Mouse (Mus musculus): ENCODE data around the gene Ltb4r1. TPM values are rescaled to one million over a fixed set of nuclear protein-coding genes. Genes with fewer than 3 reads are reported as not detected.
"Not testable (repeated sequence)": the region's sequence is repeated elsewhere in the genome, so short reads cannot be mapped to it uniquely, and the experiment has no call there.

Gene Ltb4r1
- polyA plus RNA-seq, 1 experiment, result 1.0 TPM

DNA sequence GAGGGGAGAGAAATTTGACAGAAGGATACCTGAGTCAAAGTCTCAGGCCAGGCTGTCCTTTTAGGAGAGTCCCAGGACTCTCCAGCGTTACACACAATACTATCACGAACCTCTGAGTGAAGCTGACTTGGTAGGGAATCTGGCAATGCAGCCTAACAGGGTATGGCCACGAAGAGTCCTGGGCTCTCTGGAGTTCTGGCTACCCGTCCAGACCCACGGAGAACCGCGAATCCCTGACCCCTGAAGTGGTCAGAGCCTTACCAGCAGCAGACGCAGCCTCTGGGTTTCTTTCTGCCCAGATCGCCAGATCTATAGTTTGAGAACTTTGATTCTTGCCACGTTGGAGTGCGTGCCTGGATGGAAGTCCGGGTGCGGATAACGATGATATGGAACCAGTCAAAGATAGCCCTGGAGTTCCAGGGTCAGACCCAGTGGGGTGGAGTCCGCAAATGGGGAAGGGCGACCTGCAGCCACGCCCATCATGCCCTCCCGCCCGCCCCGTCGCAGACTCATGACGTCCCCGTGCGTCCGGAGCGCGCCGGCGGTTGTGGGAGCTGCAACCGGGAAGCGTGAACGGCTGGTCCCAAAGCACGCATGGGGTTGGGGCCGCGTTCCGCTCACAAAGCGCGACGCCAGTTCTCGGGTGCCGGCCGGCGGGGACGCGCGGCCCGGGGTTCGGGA is 20.4 kb upstream of the Ltb4r1 start, which contains the start of the genes Dhrs1 and Nop9:
TSS of gene Dhrs1 (minus strand) at position 511 of the 681 bp plus-strand sequence.
TSS of gene Nop9 (plus strand) at position 514 of the 681 bp plus-strand sequence.
- peak within 1 kb of the TSS; percentile 76 for H3K4me3 ChIP-seq (ENCODE audit: insufficient read depth, low read length)
- TF ChIP-seq POLR2A (IDR thresholded peaks at IDR 0.05; ENCODE audit: low read depth, low read length), result peak; percentile 93
- TF ChIP-seq CTCF (IDR thresholded peaks at IDR 0.05; ENCODE audit: borderline replicate concordance, insufficient read depth, low read length), result no peak
- no peak within 1 kb of the TSS for H3K27ac ChIP-seq (ENCODE audit: insufficient read depth, low read length)
- H3K4me1 ChIP-seq (ENCODE audit: control insufficient read depth, insufficient read depth, low read length), result no peaks in the 10 kb centered on the region; the same call in 1 of the 2 replicates

DNA sequence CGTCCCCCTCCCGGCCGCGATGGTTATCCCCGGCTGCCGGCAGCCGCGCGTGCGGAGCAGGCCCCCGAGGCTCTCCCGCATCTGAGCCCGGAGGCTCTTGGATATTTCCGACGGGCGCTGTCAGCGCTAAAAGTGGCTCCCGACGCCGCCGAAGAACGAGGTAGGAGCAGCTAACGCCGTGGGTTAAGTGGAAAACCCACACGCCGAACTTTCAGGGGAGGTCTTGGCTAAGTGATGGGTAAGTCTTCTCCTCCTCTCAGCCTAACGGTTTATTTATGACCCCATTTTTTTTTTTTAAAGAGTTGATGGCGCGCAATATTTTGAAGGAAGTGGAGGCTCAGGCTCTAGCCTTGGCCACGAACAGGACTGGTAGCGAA is 19.9 kb upstream of the Ltb4r1 start:
- TF ChIP-seq POLR2A (IDR thresholded peaks at IDR 0.05; ENCODE audit: low read depth, low read length), result no peak
- no peak for TF ChIP-seq CTCF (IDR thresholded peaks at IDR 0.05; ENCODE audit: borderline replicate concordance, insufficient read depth, low read length)
- Histone ChIP-seq H3K27ac (ENCODE audit: insufficient read depth, low read length) (no peak overlapping the region), H3K4me1 (ENCODE audit: control insufficient read depth, insufficient read depth, low read length) (no peaks in the 10 kb centered on the region; the same call in 1 of the 2 replicates), H3K4me3 (ENCODE audit: insufficient read depth, low read length) (peak overlapping the region; percentile 76)

DNA sequence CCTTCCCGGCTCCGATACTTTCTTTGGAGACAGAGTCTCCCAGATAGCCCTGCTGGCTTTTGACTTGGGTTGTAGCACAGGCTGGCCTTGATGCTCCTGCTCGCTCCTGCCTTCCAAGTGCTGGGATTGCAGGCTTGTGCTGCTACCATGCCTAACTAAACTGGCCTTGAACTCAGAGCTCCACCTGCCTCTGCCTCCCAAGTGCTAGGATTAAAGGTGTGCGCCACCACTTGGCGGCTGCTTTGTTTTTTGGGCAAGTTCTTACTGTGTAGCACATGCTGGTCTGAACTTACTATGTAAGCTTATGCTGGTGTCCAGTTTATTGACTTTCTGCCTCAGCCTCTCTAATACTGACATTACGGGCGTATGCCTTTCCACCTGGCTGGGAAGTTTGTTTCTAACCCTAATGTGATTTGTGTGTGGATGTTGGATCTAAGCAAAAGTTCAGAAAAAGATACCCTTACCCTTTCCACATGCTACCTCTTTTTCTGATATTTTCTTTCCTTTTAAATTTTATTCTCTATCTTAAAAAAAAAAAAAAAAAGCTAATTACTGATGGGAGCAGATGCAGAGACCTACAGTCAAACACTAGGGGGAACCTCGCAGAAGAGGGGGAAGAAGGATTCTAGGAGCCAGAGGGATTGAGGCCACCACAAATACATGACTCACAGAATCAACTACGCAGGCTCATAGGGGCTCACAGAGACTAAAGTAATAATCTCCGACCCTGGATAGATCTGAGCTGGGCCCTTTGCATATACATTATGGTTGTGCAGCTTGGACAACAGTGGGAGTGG is 18.5 kb upstream of the Ltb4r1 start:
- no peaks in the 10 kb centered on the region; the same call in 1 of the 2 replicates for H3K4me1 ChIP-seq (ENCODE audit: control insufficient read depth, insufficient read depth, low read length)
- H3K27ac ChIP-seq (ENCODE audit: insufficient read depth, low read length), result no peak overlapping the region
- peak overlapping the region; percentile 76 for H3K4me3 ChIP-seq (ENCODE audit: insufficient read depth, low read length)
- TF ChIP-seq CTCF (IDR thresholded peaks at IDR 0.05; ENCODE audit: borderline replicate concordance, insufficient read depth, low read length) (no peak), POLR2A (IDR thresholded peaks at IDR 0.05; ENCODE audit: low read depth, low read length) (no peak)

DNA sequence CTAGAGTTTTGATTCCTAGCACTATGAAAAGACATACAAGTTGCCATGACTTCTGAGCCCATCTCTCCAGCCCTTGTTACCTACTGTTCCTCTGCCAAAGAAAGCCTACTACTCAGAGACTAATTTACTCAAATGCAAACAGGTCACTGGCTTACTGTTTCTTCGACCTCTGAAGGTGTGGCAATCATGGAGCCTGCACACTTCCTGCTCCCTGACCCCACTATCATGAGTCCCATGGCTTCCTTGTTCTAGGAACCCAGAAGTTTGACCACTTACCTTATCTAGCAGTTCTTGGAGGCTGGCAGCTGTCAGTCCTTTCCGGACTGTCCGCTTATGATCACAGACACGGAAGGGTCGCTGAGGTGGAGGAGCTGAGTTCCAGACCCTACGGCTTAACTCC is 8.2 kb upstream of the Ltb4r1 start:
- Histone ChIP-seq H3K4me1 (ENCODE audit: control insufficient read depth, insufficient read depth, low read length) (no peaks in the 10 kb centered on the region), H3K4me3 (ENCODE audit: insufficient read depth, low read length) (no peak overlapping the region), H3K27ac (ENCODE audit: insufficient read depth, low read length) (no peak overlapping the region)
- TF ChIP-seq CTCF (IDR thresholded peaks at IDR 0.05; ENCODE audit: borderline replicate concordance, insufficient read depth, low read length), result no peak
- no peak for TF ChIP-seq POLR2A (IDR thresholded peaks at IDR 0.05; ENCODE audit: low read depth, low read length)

DNA sequence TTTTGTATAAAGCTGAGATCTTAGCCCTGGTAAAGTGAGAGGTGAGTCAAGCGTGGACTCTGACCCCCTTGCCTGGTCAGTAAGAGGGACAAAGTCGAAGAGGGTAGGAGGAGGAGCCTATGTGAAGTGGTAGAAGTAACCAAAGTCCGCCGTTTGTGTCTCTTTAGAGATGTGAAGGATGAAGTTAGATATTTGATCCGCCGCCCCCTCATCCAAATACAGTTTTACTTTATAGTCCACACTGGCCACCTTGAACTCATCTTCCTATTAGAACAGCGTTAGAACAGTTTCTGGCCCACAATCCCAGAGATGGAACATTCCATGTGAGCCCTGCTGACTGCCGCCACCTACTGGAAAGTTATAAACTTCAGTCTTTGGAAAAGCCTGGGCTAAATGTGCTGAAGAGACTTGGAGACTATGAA is 7.4 kb upstream of the Ltb4r1 start, which contains the start of gene Cideb:
TSS of gene Cideb (minus strand) at position 96 of the 422 bp plus-strand sequence.
- no peak for TF ChIP-seq POLR2A (IDR thresholded peaks at IDR 0.05; ENCODE audit: low read depth, low read length)
- peak; percentile 19; the same call in 1 of the 2 replicates for TF ChIP-seq CTCF (IDR thresholded peaks at IDR 0.05; ENCODE audit: borderline replicate concordance, insufficient read depth, low read length)
- Histone ChIP-seq H3K4me1 (ENCODE audit: control insufficient read depth, insufficient read depth, low read length) (no peaks in the 10 kb centered on the region), H3K27ac (ENCODE audit: insufficient read depth, low read length) (no peak within 1 kb of the TSS), H3K4me3 (ENCODE audit: insufficient read depth, low read length) (no peak within 1 kb of the TSS)

DNA sequence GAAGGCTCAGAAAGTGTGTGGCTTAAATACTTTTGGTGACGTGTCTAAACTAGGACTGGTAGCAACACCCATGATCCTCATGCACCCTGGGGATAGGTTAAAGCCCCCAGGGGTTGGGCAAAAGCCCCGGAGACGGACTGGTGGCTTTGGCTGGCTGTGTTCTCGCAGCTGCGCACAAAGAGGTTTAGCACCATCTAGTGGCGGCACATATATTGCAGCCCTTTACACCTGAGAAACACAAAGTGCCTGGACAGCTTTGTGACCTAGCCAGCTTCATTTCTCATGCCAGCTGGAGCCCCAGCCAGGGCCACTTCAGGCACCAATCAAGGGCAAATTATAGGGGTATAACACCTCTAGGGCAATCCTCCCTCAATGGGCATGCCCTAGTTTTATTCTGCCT is 5.6 kb upstream of the Ltb4r1 start:
- not testable (repeated sequence) for H3K4me3 ChIP-seq (ENCODE audit: insufficient read depth, low read length); H3K4me1 ChIP-seq (ENCODE audit: control insufficient read depth, insufficient read depth, low read length); H3K27ac ChIP-seq (ENCODE audit: insufficient read depth, low read length)
- TF ChIP-seq CTCF (IDR thresholded peaks at IDR 0.05; ENCODE audit: borderline replicate concordance, insufficient read depth, low read length), result peak; percentile 45; the same call in 1 of the 2 replicates

DNA sequence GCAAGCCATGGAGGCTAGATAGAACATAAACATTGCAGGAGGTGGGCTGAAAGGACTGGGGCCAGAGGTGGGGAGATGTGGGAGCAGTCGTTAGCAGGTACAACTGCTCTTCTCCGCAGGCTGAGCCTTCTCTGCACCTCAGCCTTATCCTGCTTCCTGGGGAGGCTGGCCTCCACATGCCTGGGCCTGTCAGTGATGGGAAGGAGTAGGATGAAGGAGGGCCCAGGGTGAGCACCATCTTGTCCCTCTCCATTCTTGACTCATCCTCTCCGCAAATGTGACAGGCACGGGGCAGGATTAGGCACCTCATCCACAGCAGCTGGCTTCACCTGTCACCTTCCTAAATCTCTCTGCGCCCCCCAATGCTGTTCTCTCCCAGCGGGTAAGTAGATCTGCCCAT is 4.6 kb upstream of the Ltb4r1 start, which contains the start of gene Ltb4r2:
TSS of gene Ltb4r2 (plus strand) at position 266 of the 400 bp plus-strand sequence.
- peak within 1 kb of the TSS; percentile 15 for H3K4me3 ChIP-seq (ENCODE audit: insufficient read depth, low read length)
- TF ChIP-seq CTCF (IDR thresholded peaks at IDR 0.05; ENCODE audit: borderline replicate concordance, insufficient read depth, low read length), result no peak
- TF ChIP-seq POLR2A (IDR thresholded peaks at IDR 0.05; ENCODE audit: low read depth, low read length), result no peak
- H3K27ac ChIP-seq (ENCODE audit: insufficient read depth, low read length), result no peak within 1 kb of the TSS
- H3K4me1 ChIP-seq (ENCODE audit: control insufficient read depth, insufficient read depth, low read length), result no peaks in the 10 kb centered on the region

DNA sequence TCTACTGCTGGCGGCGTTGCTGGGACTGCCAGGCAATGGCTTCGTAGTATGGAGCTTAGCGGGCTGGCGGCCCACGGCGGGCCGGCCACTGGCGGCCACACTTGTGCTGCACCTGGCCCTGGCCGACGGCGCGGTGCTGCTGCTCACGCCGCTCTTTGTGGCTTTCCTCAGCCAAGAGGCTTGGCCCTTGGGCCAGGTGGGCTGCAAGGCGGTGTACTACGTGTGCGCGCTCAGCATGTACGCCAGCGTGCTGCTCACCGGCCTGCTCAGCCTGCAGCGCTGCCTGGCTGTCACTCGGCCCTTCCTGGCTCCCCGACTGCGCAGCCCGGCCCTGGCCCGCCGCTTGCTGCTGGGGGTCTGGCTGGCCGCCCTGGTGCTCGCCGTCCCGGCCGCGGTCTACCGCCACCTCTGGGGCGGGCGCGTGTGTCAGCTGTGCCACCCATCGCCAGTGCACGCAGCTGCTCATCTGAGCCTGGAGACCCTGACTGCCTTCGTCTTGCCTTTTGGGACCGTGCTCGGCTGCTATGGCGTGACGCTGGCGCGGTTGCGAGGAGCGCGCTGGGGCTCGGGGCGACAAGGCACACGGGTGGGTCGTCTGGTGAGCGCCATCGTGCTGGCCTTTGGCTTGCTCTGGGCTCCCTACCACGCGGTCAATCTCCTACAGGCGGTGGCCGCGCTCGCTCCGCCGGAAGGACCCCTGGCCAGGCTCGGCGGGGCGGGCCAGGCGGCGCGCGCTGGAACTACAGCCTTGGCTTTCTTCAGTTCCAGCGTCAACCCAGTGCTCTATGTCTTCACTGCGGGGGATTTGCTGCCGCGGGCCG is 3.6 kb upstream of the Ltb4r1 start:
- Histone ChIP-seq H3K27ac (ENCODE audit: insufficient read depth, low read length) (no peak overlapping the region), H3K4me1 (ENCODE audit: control insufficient read depth, insufficient read depth, low read length) (no peaks in the 10 kb centered on the region), H3K4me3 (ENCODE audit: insufficient read depth, low read length) (peak overlapping the region; percentile 15)
- TF ChIP-seq POLR2A (IDR thresholded peaks at IDR 0.05; ENCODE audit: low read depth, low read length), result peak; percentile 53
- no peak for TF ChIP-seq CTCF (IDR thresholded peaks at IDR 0.05; ENCODE audit: borderline replicate concordance, insufficient read depth, low read length)

DNA sequence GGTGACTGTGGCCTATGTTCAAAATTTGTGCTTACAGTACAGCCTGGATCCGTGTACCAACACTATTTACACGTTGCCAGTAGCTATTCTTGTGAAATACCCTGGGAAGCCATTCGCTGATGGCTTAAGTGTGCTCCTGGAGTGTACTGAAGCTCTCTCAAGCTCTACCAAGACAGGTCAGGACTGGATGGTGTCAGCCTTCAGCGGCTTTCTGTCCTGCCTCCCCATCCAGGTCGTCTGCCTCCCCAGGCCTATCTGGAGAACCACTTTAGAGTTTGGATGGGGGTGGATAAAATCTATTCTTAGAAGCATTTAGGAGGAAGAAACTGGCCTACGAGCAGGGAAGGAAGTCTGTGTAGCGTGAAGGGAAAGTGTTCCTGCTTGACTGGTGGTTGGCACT is 2.6 kb upstream of the Ltb4r1 start:
- H3K4me1 ChIP-seq (ENCODE audit: control insufficient read depth, insufficient read depth, low read length), result no peaks in the 10 kb centered on the region
- TF ChIP-seq POLR2A (IDR thresholded peaks at IDR 0.05; ENCODE audit: low read depth, low read length) (no peak), CTCF (IDR thresholded peaks at IDR 0.05; ENCODE audit: borderline replicate concordance, insufficient read depth, low read length) (no peak)
- no peak overlapping the region for H3K27ac ChIP-seq (ENCODE audit: insufficient read depth, low read length)
- no peak overlapping the region for H3K4me3 ChIP-seq (ENCODE audit: insufficient read depth, low read length)

All from embryonic fibroblast, embryonic 13.5 days (primary cell).